Mouse (Mus musculus): Measurements from ENCODE around the gene Ipmk.
"Not testable (repeated sequence)": the region's sequence is repeated elsewhere in the genome, so short reads cannot be mapped to it uniquely, and the experiment has no call there.

Gene Ipmk

GRCm38 (mm10) chr10:71428246-71428864, 80.8 kb downstream of the Ipmk start:
- DNase-seq = no peak

GRCm38 (mm10) chr10:71430661-71431060, 83.1 kb downstream of the Ipmk start:
- DNase-seq = no peak

DNA sequence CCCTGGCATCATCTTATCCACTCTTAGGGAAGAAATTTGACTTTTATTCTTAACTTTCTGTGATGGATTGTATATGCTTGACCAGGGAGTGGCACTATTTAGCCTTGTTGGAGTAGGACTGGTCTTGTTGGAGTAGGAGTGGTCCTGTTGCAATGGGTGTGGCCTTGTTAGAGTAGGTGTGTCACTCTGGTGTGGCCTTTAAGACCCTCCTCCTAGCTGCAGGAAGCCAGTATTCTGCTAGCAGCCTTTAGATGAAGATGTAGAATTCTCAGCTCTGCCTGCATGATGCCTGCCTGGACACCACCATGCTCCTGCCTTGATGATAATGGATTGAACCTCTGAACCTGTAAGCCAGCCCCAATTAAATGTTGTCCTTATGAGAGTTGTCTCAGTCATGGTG, 95.5 kb downstream of the Ipmk start:
- no peak for DNase-seq

GRCm38 (mm10) chr10:71447661-71448060, 100.1 kb downstream of the Ipmk start:
- DNase-seq = no peak

GRCm38 (mm10) chr10:71448284-71448683, 100.7 kb downstream of the Ipmk start:
- no peak for DNase-seq

DNA sequence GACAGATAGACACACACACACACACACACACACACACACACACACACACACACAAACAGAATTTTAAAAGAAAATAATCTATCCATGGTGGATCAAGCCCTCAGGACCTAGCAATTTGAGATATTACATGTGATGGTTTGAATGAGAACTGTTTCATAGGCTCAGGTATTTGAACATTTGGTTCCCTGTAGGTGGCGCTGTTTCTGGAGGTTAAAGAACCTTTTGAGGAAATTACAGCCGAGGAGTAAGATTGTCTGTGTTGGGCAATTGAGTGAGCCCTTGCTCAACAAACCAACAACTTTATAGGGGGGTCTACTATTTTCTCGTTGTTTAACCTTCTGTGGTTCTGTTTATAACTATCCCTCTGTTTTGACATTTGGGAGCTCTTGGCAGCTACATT, 107.8 kb downstream of the Ipmk start:
- no peak for DNase-seq

GRCm38 (mm10) chr10:71462371-71462770, 114.8 kb downstream of the Ipmk start:
- not testable (repeated sequence) for DNase-seq

- no peak for DNase-seq
Measured at GRCm38 (mm10) chr10:71464417-71464816, 116.9 kb downstream of the Ipmk start.

DNA sequence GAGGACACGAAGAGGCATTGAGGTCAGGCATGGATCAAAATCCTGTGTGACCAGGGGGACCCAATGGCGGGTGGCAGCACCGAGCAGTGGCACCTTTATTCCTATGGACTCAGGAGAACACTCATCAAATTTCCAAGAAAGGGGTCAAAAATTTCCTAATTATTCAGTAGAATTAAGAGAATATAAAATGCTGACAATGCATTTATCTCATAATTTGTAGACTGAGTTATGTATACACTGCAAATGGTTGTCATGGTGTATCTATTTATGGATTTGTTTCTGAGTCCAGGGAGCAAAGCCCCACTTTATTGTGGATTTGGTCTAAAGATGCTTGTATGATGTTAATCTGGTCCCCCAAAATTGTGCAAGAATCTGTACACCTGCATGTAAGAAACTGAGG, 120.8 kb downstream of the Ipmk start:
- DNase-seq = no peak

DNA sequence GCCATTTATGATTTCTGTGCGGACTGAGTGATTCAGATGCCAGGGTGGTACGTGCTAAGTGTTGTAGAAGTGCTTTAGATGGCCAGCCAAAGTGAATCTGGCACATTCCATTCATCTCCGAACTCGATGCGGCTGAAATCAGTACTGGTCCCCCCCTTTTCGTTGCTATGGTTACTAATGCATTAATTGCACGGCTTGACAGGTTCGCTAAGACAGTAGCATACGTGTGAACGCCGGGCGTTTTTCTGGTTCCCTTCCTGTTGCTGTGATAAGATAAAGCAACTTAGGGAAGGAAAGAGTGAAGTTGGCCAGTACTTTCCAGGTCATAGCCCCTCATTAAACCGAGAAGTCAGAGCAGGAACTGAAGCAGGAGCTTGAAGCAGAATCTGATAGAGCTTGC, 122.2 kb downstream of the Ipmk start:
- no peak for DNase-seq

- DNase-seq = no peak
Measured at GRCm38 (mm10) chr10:71472033-71472432, 124.5 kb downstream of the Ipmk start.

DNA sequence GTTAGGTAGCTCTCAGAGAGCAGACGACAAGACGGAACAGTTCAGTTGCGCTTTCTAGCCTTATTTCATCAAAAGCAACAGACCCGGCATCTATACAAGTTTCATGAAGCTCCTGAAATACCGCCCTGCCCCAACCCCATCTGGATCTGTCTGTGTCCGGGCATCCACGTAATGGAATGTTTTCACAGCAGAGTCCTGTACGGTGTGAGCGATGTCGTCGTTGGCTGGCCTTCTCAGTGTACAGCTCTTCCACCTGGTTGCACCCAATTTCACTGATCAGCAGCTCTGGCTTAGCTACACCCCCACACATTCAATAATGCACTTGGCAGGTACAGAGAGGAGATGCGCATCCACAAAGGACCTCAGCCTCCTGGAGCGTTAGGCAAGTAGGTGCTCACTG, 126.0 kb downstream of the Ipmk start:
- no peak for DNase-seq

GRCm38 (mm10) chr10:71476471-71477080, 129.0 kb downstream of the Ipmk start:
- no peak for DNase-seq

DNA sequence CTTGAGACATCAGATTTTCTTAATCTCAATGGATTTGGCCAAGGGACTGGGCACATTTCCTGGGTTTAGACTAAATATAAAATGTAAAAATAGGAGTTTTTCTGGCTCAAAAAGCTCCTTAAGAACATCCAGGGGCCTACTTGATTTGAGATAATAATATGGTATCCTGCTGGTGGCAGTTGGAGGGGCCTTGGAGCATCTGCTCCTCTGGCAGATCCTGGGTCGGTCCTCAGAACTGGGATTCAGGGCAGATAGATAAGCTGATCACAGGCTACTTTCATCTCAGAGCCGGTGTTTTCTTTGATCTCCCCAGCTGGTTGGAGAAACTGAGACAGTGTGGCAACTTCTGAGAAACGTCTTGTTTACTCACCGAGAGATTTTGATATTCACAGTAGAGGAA, 129.6 kb downstream of the Ipmk start:
- DNase-seq = no peak

DNA sequence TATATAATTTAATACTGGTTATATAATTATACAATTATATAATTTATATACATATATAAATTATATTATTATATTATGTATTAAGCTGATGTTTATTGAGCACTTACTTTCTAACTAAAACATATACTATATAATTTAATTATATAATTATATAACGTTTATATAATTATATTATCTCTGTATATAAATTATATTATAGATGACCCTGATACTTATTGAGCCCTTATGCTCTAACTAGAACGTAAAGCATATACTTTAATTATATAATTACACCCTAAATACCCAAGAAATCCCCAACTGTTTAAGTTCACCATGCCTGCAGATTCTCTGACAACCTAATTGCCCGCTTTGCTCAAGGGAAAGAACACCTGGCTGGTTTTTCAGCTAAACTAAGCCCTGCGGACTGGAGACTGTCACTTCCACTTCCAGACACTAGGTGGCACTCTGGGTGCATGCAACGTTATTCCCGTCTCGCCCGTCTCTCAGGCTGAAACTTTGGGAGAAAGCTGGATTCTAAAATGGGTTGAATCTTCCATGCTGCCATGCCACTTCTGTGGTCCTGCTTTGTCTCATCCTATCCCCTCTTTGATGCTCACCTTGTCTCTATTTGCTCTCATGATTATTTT, 132.2 kb downstream of the Ipmk start:
- peak in 1 of 2 experiments; percentile 15 for DNase-seq

All from thymus, postnatal 36 days (tissue).